Comparison of ENCODE assay signal across 7 mouse cellular contexts in genomic region chr17:65770982-65771915, GRCm38 (mm10). TPM values are rescaled to one million over a fixed set of nuclear protein-coding genes. Genes with fewer than 3 reads are reported as not detected.
DNase-seq lines count a peak whose midpoint lies in the region; ATAC-seq and TF ChIP-seq lines count a peak whose summit lies in the region.

No protein-coding gene starts in this region.

- no peak for ATAC-seq in hindbrain, embryonic 15.5 days (ENCODE audit: low FRiP score, low read depth)
- ATAC-seq in megakaryocyte progenitor cell, adult 5-6 weeks (replicated peaks; ENCODE audit: poor library complexity), result peak; percentile 53

- peak overlapping the region; percentile 68 for H3K27ac ChIP-seq in testis, adult 2 months (ENCODE audit: control insufficient read depth, insufficient read depth, low read depth, low read length)
- H3K27ac ChIP-seq in embryonic fibroblast, embryonic 13.5 days (ENCODE audit: insufficient read depth, low read length), result no peak overlapping the region
- 0 out of 2 replicates have a peak overlapping the region, but pooled peaks have one; percentile 74 for H3K27ac ChIP-seq in hindbrain, embryonic 15.5 days (replicated peaks)

- no peaks in the 10 kb centered on the region for H3K9me3 ChIP-seq in hindbrain, embryonic 15.5 days

- H3K4me3 ChIP-seq in testis, adult 2 months (ENCODE audit: control insufficient read depth, low read depth, low read length), result peak overlapping the region; percentile 95
- peak overlapping the region; percentile 98 for H3K4me3 ChIP-seq in embryonic fibroblast, embryonic 13.5 days (ENCODE audit: insufficient read depth, low read length)
- H3K4me3 ChIP-seq in hindbrain, embryonic 15.5 days, result peak overlapping the region; percentile 82

- no peak for DNase-seq in testis, postnatal 10 days (ENCODE audit: low spot score)
- DNase-seq in frontal cortex, adult 2 months (ENCODE audit: extremely low spot score in 1 of 2, low spot score in 1 of 2), result no peak
- DNase-seq in cerebellum, adult 18-20 months, result no peak

- WGBS in hindbrain, embryonic 15.5 days, result 21% methylated on average over 17 of the region's 17 CpGs

- no peaks in the 10 kb centered on the region for H3K36me3 ChIP-seq in testis, adult 2 months (ENCODE audit: control insufficient read depth, insufficient read depth, low read length)
- no peaks in the 10 kb centered on the region for H3K36me3 ChIP-seq in hindbrain, embryonic 15.5 days

- peak overlapping the region; percentile 87 for H3K4me2 ChIP-seq in hindbrain, embryonic 15.5 days

- no peaks in the 10 kb centered on the region for H3K27me3 ChIP-seq in testis, adult 2 months (ENCODE audit: control insufficient read depth, insufficient read depth, low read length)
- H3K27me3 ChIP-seq in hindbrain, embryonic 15.5 days, result no peaks in the 10 kb centered on the region

- H3K9ac ChIP-seq in hindbrain, embryonic 15.5 days, result peak overlapping the region; percentile 76

- TF ChIP-seq CTCF in testis, adult 2 months (IDR thresholded peaks at IDR 0.05; ENCODE audit: control insufficient read depth, insufficient read depth, insufficient replicate concordance, low read depth, low read length), result no peak
- TF ChIP-seq CTCF in embryonic fibroblast, embryonic 13.5 days (IDR thresholded peaks at IDR 0.05; ENCODE audit: borderline replicate concordance, insufficient read depth, low read length), result no peak

- peaks cover 15% of the 10 kb centered on the region for H3K4me1 ChIP-seq in testis, adult 2 months (ENCODE audit: control insufficient read depth, insufficient read depth, low read length)
- H3K4me1 ChIP-seq in embryonic fibroblast, embryonic 13.5 days (ENCODE audit: control insufficient read depth, insufficient read depth, low read length), result peaks cover 28% of the 10 kb centered on the region
- peaks cover 51% of the 10 kb centered on the region for H3K4me1 ChIP-seq in hindbrain, embryonic 15.5 days (replicated peaks)

- no peak for TF ChIP-seq POLR2A in testis, adult 2 months (IDR thresholded peaks at IDR 0.05; ENCODE audit: control insufficient read depth, low read depth, low read length)
- no peak for TF ChIP-seq POLR2A in embryonic fibroblast, embryonic 13.5 days (IDR thresholded peaks at IDR 0.05; ENCODE audit: low read depth, low read length)

RNA-seq across cellular contexts. Expression of gene Rab31, which starts 1.3 kb away (rescaled TPM):
- 25.3 and 32.1 TPM in 2 replicates for polyA plus RNA-seq in testis, adult 2 months (2012; rRNA removed)
- 57.7 and 59.6 TPM in 2 replicates for polyA plus RNA-seq in embryonic fibroblast, embryonic 13.5 days (2011; ENCODE audit: insufficient read length, low read depth, missing spikeins)
- polyA plus RNA-seq in hindbrain, embryonic 15.5 days (2015; fragmentation: Nextera tagmentation; extraction: Ambion mirVana), result 65.2 and 72.8 TPM in 2 replicates
- total RNA-seq in megakaryocyte progenitor cell, adult 5-6 weeks (2015), result 44.3 and 46.2 TPM in 2 replicates
- total RNA-seq in megakaryocyte progenitor cell, adult 5-6 weeks (2017), result 73.3 and 75.1 TPM in 2 replicates
- 74.9 and 77.4 TPM in 2 replicates for polyA plus RNA-seq in frontal cortex, adult 2 months (2012; rRNA removed)

RNA-seq across cellular contexts. Expression of gene Ppp4r1, which starts 11.1 kb away (rescaled TPM):
- 244 and 274 TPM in 2 replicates for polyA plus RNA-seq in testis, adult 2 months (2012; rRNA removed)
- polyA plus RNA-seq in embryonic fibroblast, embryonic 13.5 days (2011; ENCODE audit: insufficient read length, low read depth, missing spikeins), result 70.0 and 102 TPM in 2 replicates
- 44.1 and 44.6 TPM in 2 replicates for polyA plus RNA-seq in hindbrain, embryonic 15.5 days (2015; fragmentation: Nextera tagmentation; extraction: Ambion mirVana)
- total RNA-seq in megakaryocyte progenitor cell, adult 5-6 weeks (2015), result 39.9 and 44.5 TPM in 2 replicates
- 48.1 and 65.4 TPM in 2 replicates for total RNA-seq in megakaryocyte progenitor cell, adult 5-6 weeks (2017)
- 72.2 and 73.3 TPM in 2 replicates for polyA plus RNA-seq in frontal cortex, adult 2 months (2012; rRNA removed)
